Mouse (Mus musculus) thymus, adult 2 months (tissue): ENCODE data around the gene Phka2. TPM values are rescaled to one million over a fixed set of nuclear protein-coding genes. Genes with fewer than 3 reads are reported as not detected.

ENCODE experiments used
- DNase-seq: peaks from one replicate; pipeline ENCODE4 v3.0.0; 2021
- H3K27ac ChIP-seq: fragments of 200-500 bp; 2 replicates; pipeline ENCODE4 v1.5.1; 2012; ENCODE audit warnings: low read length, control low read depth; ENCODE audit not compliant: control insufficient read depth, insufficient read depth
- H3K27me3 ChIP-seq: fragments of 200-500 bp; 2 replicates; pipeline ENCODE4 v1.6.1; 2012; ENCODE audit warnings: mild to moderate bottlenecking, low read length, moderate library complexity, mixed read lengths; ENCODE audit not compliant: control insufficient read depth, insufficient read depth
- H3K36me3 ChIP-seq: fragments of 200-500 bp; 2 replicates; pipeline ENCODE4 v1.6.1; 2012; ENCODE audit warnings: mild to moderate bottlenecking, low read length, moderate library complexity; ENCODE audit not compliant: control insufficient read depth, insufficient read depth
- H3K4me1 ChIP-seq: fragments of 200-500 bp; replicated peaks from 2 replicates; pipeline ENCODE4 v1.6.1; 2012; ENCODE audit warnings: low read length; ENCODE audit not compliant: control insufficient read depth, insufficient read depth
- H3K4me3 ChIP-seq: fragments of 200-500 bp; 2 replicates; pipeline ENCODE4 v1.5.1; 2012; ENCODE audit warnings: mild to moderate bottlenecking, low read length, control low read depth, moderate library complexity; ENCODE audit not compliant: control insufficient read depth, insufficient read depth
- CTCF ChIP-seq: fragments of 200-500 bp; IDR thresholded peaks from 2 replicates; pipeline ENCODE4 v1.5.1; 2012; ENCODE audit warnings: mild to moderate bottlenecking, control low read depth, low read length, moderate library complexity, borderline replicate concordance; ENCODE audit not compliant: control insufficient read depth, poor library complexity, insufficient read depth; ENCODE audit errors: extremely low read depth
- POLR2A ChIP-seq: fragments of 200-500 bp; IDR thresholded peaks from 2 replicates; pipeline ENCODE4 v1.6.1; 2012; ENCODE audit warnings: mild to moderate bottlenecking, low read length, control low read depth, moderate library complexity; ENCODE audit not compliant: control insufficient read depth, poor library complexity, insufficient read depth; ENCODE audit errors: extremely low read depth
- WGBS: fragments of 180-500 bp; shearing (Covaris S2); methylation state at CpG from one replicate; pipeline ENCODE4 v1.1.7; 2018; 5-methylcytosine and 5-hydroxymethylcytosine counted together
- polyA plus RNA-seq: library from polyadenylated mRNA; depleted of rRNA; stranded (reverse); fragments of >200 nt; gene quantifications from 2 replicates; pipeline ENCODE4 v1.2.3, GENCODE M21; 2012; rRNA removed

The Phka2 gene
- 16.4 and 17.0 TPM in 2 replicates for polyA plus RNA-seq

- WGBS: 2% methylated on average over 60 of the region's 61 CpGs
Observed at GRCm38 (mm10) chrX:160502048-160503041, at the start of gene Phka2. TSS of gene Phka2 (plus strand) at chrX:160502166.

GRCm38 (mm10) chrX:160455686-160456085 is 46.3 kb upstream of the Phka2 start:
- no peaks in the 10 kb centered on the region for H3K27me3 ChIP-seq
- DNase-seq: no peak
- WGBS: 84% methylated on average over 5 of the region's 5 CpGs

More at GRCm38 (mm10) chrX:160502048-160503041, at the start of gene Phka2:
- Histone ChIP-seq H3K36me3 (no peaks in the 10 kb centered on the region), H3K4me3 (peak within 1 kb of the TSS; percentile 88), H3K27ac (no peak within 1 kb of the TSS), H3K4me1 (peaks cover 4% of the 10 kb centered on the region), H3K27me3 (no peaks in the 10 kb centered on the region)
- DNase-seq: peak; percentile 81
- TF ChIP-seq POLR2A (no peak), CTCF (no peak)

GRCm38 (mm10) chrX:160471257-160471786 is 30.6 kb upstream of the Phka2 start:
- no peak for TF ChIP-seq POLR2A
- TF ChIP-seq CTCF: no peak

More at GRCm38 (mm10) chrX:160455686-160456085, 46.3 kb upstream of the Phka2 start:
- Histone ChIP-seq H3K4me1 (no peaks in the 10 kb centered on the region), H3K27ac (no peak overlapping the region), H3K36me3 (no peaks in the 10 kb centered on the region), H3K4me3 (no peak overlapping the region)
- no peak for TF ChIP-seq CTCF
- no peak for TF ChIP-seq POLR2A

GRCm38 (mm10) chrX:160489784-160490183 is 12.2 kb upstream of the Phka2 start:
- Histone ChIP-seq H3K4me1 (no peaks in the 10 kb centered on the region), H3K27me3 (no peaks in the 10 kb centered on the region), H3K4me3 (no peak overlapping the region), H3K36me3 (no peaks in the 10 kb centered on the region), H3K27ac (no peak overlapping the region)
- 72% methylated on average over 2 of the region's 2 CpGs for WGBS
- no peak for DNase-seq
- TF ChIP-seq POLR2A: no peak
- no peak for TF ChIP-seq CTCF

More at GRCm38 (mm10) chrX:160471257-160471786, 30.6 kb upstream of the Phka2 start:
- no peak for DNase-seq
- Histone ChIP-seq H3K4me3 (no peak overlapping the region), H3K36me3 (no peaks in the 10 kb centered on the region), H3K27ac (no peak overlapping the region), H3K4me1 (no peaks in the 10 kb centered on the region), H3K27me3 (no peaks in the 10 kb centered on the region)
- 92% methylated on average over 3 of the region's 3 CpGs for WGBS

- Histone ChIP-seq H3K27ac (no peak overlapping the region), H3K4me3 (no peak overlapping the region), H3K36me3 (no peaks in the 10 kb centered on the region), H3K4me1 (no peaks in the 10 kb centered on the region), H3K27me3 (no peaks in the 10 kb centered on the region)
- WGBS: 61% methylated on average over 2 of the region's 3 CpGs
- TF ChIP-seq CTCF (no peak), POLR2A (no peak)
- DNase-seq: no peak
Observed at GRCm38 (mm10) chrX:160494333-160494732, 7.6 kb upstream of the Phka2 start.

GRCm38 (mm10) chrX:160494921-160495320 is 7.0 kb upstream of the Phka2 start:
- DNase-seq: no peak
- Histone ChIP-seq H3K27ac (no peak overlapping the region), H3K27me3 (no peaks in the 10 kb centered on the region), H3K36me3 (no peaks in the 10 kb centered on the region), H3K4me1 (no peaks in the 10 kb centered on the region), H3K4me3 (no peak overlapping the region)
- WGBS: 24% methylated on average over 6 of the region's 6 CpGs
- TF ChIP-seq POLR2A (no peak), CTCF (no peak)
